Mouse (Mus musculus): ENCODE results near the gene Tbkbp1.

DNA sequence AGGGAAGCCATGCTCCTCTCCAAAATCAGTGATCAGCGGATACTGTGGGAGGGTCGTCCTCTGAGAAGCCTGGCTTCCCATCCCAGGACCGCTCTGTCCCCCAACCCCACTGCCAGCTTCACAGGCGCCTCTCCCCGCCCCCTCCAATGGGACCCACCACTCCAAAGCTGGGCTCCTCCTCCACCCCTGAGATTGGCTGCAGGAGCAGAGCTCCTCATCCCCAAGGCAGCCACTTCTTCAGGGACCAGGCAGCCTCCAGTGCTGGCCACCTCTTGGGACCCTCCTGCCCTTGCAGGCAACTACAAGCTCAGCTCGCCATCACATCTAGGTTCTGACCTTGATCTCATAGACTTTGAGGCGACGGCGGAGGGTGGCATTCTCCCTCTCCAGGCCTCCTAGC, 2.3 kb downstream of the Tbkbp1 start:
- TF ChIP-seq CTCF (conservative IDR thresholded peaks at IDR 0.05; ENCODE audit: low read length) (no peak), NANOG (IDR thresholded peaks at IDR 0.05; ENCODE audit: borderline replicate concordance, low read length) (no peak), POU5F1 (IDR thresholded peaks at IDR 0.05; ENCODE audit: borderline replicate concordance, low read length) (no peak)
